Mouse (Mus musculus): ENCODE results near the gene Ksr2. TPM values are rescaled to one million over a fixed set of nuclear protein-coding genes. Genes with fewer than 3 reads are reported as not detected.

The Ksr2 gene
- total and polyA plus RNA-seq, 2 experiments from 2014 or later, result 8.9 to 14.5 TPM

GRCm38 (mm10) chr5:117468961-117469360 lies 55.2 kb downstream of the Ksr2 start:
- Histone ChIP-seq H3K36me3 (ENCODE audit: insufficient read depth, low read length) (no peaks in the 10 kb centered on the region), H3K27me3 (ENCODE audit: insufficient read depth, low read length) (no peaks in the 10 kb centered on the region), H3K4me1 (ENCODE audit: insufficient read depth, low read length) (no peaks in the 10 kb centered on the region), H3K4me3 (ENCODE audit: low read depth, low read length) (no peak overlapping the region), H3K4me2 (ENCODE audit: low read depth, low read length, poor library complexity, severe bottlenecking) (no peak overlapping the region), H3K9ac (replicated peaks; ENCODE audit: low read length, poor library complexity, severe bottlenecking) (no peak overlapping the region), H3K9me3 (ENCODE audit: low read length) (no peaks in the 10 kb centered on the region), H3K27ac (ENCODE audit: low read depth, low read length) (no peak overlapping the region)
- no peak for TF ChIP-seq CTCF (IDR thresholded peaks at IDR 0.05)
- 95% methylated on average over 4 of the region's 4 CpGs for WGBS
- no peak for DNase-seq (ENCODE audit: low spot score)
- no peak for ATAC-seq (ENCODE audit: low FRiP score)

GRCm38 (mm10) chr5:117469572-117469971 lies 55.8 kb downstream of the Ksr2 start:
- no peaks in the 10 kb centered on the region for H3K9me3 ChIP-seq (ENCODE audit: low read length)
- no peak overlapping the region for H3K27ac ChIP-seq (ENCODE audit: low read depth, low read length)
- no peak for TF ChIP-seq CTCF (IDR thresholded peaks at IDR 0.05)
- H3K4me1 ChIP-seq (ENCODE audit: insufficient read depth, low read length), result no peaks in the 10 kb centered on the region
- 93% methylated on average over 8 of the region's 8 CpGs for WGBS
- H3K4me2 ChIP-seq (ENCODE audit: low read depth, low read length, poor library complexity, severe bottlenecking), result no peak overlapping the region
- H3K36me3 ChIP-seq (ENCODE audit: insufficient read depth, low read length), result no peaks in the 10 kb centered on the region
- no peak overlapping the region for H3K4me3 ChIP-seq (ENCODE audit: low read depth, low read length)
- no peaks in the 10 kb centered on the region for H3K27me3 ChIP-seq (ENCODE audit: insufficient read depth, low read length)
- ATAC-seq (ENCODE audit: low FRiP score), result no peak
- DNase-seq (ENCODE audit: low spot score), result no peak
- no peak overlapping the region for H3K9ac ChIP-seq (replicated peaks; ENCODE audit: low read length, poor library complexity, severe bottlenecking)

GRCm38 (mm10) chr5:117481162-117481561 lies 67.4 kb downstream of the Ksr2 start:
- Histone ChIP-seq H3K4me3 (ENCODE audit: low read depth, low read length) (no peak overlapping the region), H3K27ac (ENCODE audit: low read depth, low read length) (no peak overlapping the region), H3K36me3 (ENCODE audit: insufficient read depth, low read length) (no peaks in the 10 kb centered on the region), H3K27me3 (ENCODE audit: insufficient read depth, low read length) (no peaks in the 10 kb centered on the region), H3K9me3 (ENCODE audit: low read length) (no peaks in the 10 kb centered on the region), H3K9ac (replicated peaks; ENCODE audit: low read length, poor library complexity, severe bottlenecking) (no peak overlapping the region), H3K4me2 (ENCODE audit: low read depth, low read length, poor library complexity, severe bottlenecking) (no peak overlapping the region), H3K4me1 (ENCODE audit: insufficient read depth, low read length) (no peaks in the 10 kb centered on the region)
- DNase-seq (ENCODE audit: low spot score) (no peak), ATAC-seq (ENCODE audit: low FRiP score) (no peak)
- 72% methylated on average over 3 of the region's 3 CpGs for WGBS
- no peak for TF ChIP-seq CTCF (IDR thresholded peaks at IDR 0.05)

- no peaks in the 10 kb centered on the region for H3K27me3 ChIP-seq (ENCODE audit: insufficient read depth, low read length)
- no peak for TF ChIP-seq CTCF (IDR thresholded peaks at IDR 0.05)
- ATAC-seq (ENCODE audit: low FRiP score) (no peak), DNase-seq (ENCODE audit: low spot score) (no peak)
- no peak overlapping the region for H3K27ac ChIP-seq (ENCODE audit: low read depth, low read length)
- H3K9me3 ChIP-seq (ENCODE audit: low read length), result no peaks in the 10 kb centered on the region
- H3K4me2 ChIP-seq (ENCODE audit: low read depth, low read length, poor library complexity, severe bottlenecking), result no peak overlapping the region
- H3K9ac ChIP-seq (replicated peaks; ENCODE audit: low read length, poor library complexity, severe bottlenecking), result no peak overlapping the region
- H3K4me1 ChIP-seq (ENCODE audit: insufficient read depth, low read length), result no peaks in the 10 kb centered on the region
- no peak overlapping the region for H3K4me3 ChIP-seq (ENCODE audit: low read depth, low read length)
- no peaks in the 10 kb centered on the region for H3K36me3 ChIP-seq (ENCODE audit: insufficient read depth, low read length)
- 79% methylated on average over 12 of the region's 12 CpGs for WGBS
These were observed 67.8 kb downstream of the Ksr2 start for GRCm38 (mm10) chr5:117481586-117481985.

GRCm38 (mm10) chr5:117482013-117482412 lies 68.2 kb downstream of the Ksr2 start:
- ATAC-seq (ENCODE audit: low FRiP score) (no peak), DNase-seq (ENCODE audit: low spot score) (no peak)
- Histone ChIP-seq H3K27me3 (ENCODE audit: insufficient read depth, low read length) (no peaks in the 10 kb centered on the region), H3K27ac (ENCODE audit: low read depth, low read length) (no peak overlapping the region), H3K36me3 (ENCODE audit: insufficient read depth, low read length) (no peaks in the 10 kb centered on the region), H3K4me2 (ENCODE audit: low read depth, low read length, poor library complexity, severe bottlenecking) (no peak overlapping the region), H3K4me3 (ENCODE audit: low read depth, low read length) (no peak overlapping the region), H3K9ac (replicated peaks; ENCODE audit: low read length, poor library complexity, severe bottlenecking) (no peak overlapping the region), H3K4me1 (ENCODE audit: insufficient read depth, low read length) (no peaks in the 10 kb centered on the region), H3K9me3 (ENCODE audit: low read length) (no peaks in the 10 kb centered on the region)
- 86% methylated on average over 11 of the region's 11 CpGs for WGBS
- no peak for TF ChIP-seq CTCF (IDR thresholded peaks at IDR 0.05)

- Histone ChIP-seq H3K4me2 (ENCODE audit: low read depth, low read length, poor library complexity, severe bottlenecking) (no peak overlapping the region), H3K27me3 (ENCODE audit: insufficient read depth, low read length) (no peaks in the 10 kb centered on the region), H3K9ac (replicated peaks; ENCODE audit: low read length, poor library complexity, severe bottlenecking) (no peak overlapping the region), H3K4me1 (ENCODE audit: insufficient read depth, low read length) (no peaks in the 10 kb centered on the region), H3K9me3 (ENCODE audit: low read length) (no peaks in the 10 kb centered on the region), H3K36me3 (ENCODE audit: insufficient read depth, low read length) (no peaks in the 10 kb centered on the region), H3K4me3 (ENCODE audit: low read depth, low read length) (no peak overlapping the region), H3K27ac (ENCODE audit: low read depth, low read length) (no peak overlapping the region)
- 87% methylated on average over 6 of the region's 6 CpGs for WGBS
- DNase-seq (ENCODE audit: low spot score), result no peak
- TF ChIP-seq CTCF (IDR thresholded peaks at IDR 0.05), result no peak
- ATAC-seq (ENCODE audit: low FRiP score), result no peak
These were observed 71.6 kb downstream of the Ksr2 start for GRCm38 (mm10) chr5:117485411-117485810.
